Mouse (Mus musculus) CD8-positive naive resting alpha-beta T cell, adult 2 months (primary cell): ENCODE data around the gene Kif4.
A peak's percentile ranks its signal among the peaks of the same experiment; 100 is the strongest.

Experiments
- DNase-seq, 2 experiments: peaks; one replicate each; pipeline ENCODE4 v3.0.0; 2022; ENCODE audit warnings: low read depth in 2 of 2, low spot score in 2 of 2

Gene Kif4

GRCm38 (mm10) chrX:100625546-100625801 lies at the start of gene Kif4:
Gene Kif4 (plus strand): TSS chrX:100625737.
- DNase-seq = no peak

GRCm38 (mm10) chrX:100594791-100595190 lies 30.7 kb upstream of the Kif4 start, which contains the start of gene P2ry4:
Gene P2ry4 (minus strand): TSS chrX:100594869.
- no peak for DNase-seq

GRCm38 (mm10) chrX:100597439-100597838 lies 28.1 kb upstream of the Kif4 start:
- DNase-seq = no peak

- DNase-seq = no peak
Measured at GRCm38 (mm10) chrX:100599755-100600154, 25.8 kb upstream of the Kif4 start.

DNA sequence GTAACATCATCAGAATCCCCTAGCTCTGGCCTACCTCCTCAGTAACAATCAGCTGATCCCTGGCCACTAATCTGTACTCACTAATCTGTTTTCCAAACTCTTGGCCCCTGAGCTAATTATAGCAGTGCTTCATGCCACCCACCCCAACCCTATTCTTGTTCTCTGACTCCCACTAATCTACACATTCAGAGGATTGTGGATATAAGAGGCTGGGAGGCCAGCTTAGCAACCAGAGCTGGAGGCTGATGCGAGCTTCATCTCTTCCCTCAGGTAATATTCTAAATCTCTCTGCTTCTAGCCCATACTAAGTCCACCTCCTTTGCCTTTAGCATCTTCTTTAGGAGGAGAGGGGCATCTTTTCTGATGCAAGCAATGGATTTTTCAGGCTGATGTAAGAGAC lies 20.2 kb upstream of the Kif4 start, which contains the start of gene Arr3:
TSS of gene Arr3 (plus strand) at position 184 of the 400 bp plus-strand sequence.
- no peak for DNase-seq

DNA sequence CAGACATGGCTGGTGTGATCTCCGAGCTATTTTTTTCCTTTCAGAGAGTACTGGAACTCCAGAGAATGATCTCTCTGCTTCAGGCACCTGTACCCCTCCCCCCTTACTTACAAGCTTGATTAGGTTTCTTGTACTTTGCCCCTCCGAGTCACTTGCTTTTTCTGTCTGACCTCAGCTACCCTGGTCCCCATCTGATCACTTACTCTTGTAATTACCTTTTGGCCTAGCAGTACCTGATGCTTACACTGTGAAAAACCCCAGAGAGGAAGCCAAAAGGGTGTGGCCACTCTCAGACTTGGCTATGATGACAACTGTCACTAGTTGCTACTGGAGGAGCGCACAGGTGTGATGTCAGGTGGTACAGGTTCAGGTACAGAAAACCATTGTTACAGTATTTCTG lies 7.0 kb upstream of the Kif4 start:
- no peak for DNase-seq

GRCm38 (mm10) chrX:100621366-100621765 lies 4.2 kb upstream of the Kif4 start:
- DNase-seq = no peak

DNA sequence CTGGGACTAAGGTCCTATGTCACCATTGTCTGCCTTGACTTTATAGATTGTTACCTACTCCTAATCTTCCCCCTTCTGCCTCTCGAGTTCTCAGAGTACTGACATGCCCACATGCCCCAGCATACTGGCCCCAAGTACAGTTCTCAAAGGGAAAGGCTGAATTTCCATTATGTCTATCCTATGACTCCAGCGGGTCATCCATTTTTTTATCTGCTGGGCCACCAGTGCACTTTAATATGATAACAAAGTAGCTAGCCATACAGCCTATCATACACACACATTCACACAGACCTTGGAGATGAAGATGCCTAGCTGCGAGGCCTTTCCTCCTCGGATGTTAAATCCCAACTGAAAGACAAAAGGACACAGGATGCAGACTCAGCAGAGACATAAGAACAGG lies 1.3 kb upstream of the Kif4 start:
- DNase-seq = no peak

DNA sequence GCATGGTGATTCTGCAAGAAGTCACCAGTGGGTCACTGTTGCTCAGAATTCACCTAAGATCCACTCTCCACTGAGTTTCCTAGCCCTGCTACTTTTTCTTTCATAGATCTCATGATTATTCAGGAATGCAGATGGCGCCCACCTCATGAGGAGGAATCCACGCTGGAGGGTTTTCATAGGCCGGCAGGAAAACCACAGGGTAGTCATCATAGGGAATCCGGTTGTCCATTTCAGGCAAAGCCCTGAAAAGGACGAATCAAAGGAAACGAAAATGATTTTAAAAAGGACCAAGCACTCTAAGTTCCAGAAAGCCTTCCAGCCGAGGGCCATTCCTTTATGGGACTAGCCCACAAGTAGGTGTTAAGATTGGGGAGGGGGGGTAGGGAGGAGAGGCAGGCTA lies 391 bp upstream of the Kif4 start:
- no peak for DNase-seq

DNA sequence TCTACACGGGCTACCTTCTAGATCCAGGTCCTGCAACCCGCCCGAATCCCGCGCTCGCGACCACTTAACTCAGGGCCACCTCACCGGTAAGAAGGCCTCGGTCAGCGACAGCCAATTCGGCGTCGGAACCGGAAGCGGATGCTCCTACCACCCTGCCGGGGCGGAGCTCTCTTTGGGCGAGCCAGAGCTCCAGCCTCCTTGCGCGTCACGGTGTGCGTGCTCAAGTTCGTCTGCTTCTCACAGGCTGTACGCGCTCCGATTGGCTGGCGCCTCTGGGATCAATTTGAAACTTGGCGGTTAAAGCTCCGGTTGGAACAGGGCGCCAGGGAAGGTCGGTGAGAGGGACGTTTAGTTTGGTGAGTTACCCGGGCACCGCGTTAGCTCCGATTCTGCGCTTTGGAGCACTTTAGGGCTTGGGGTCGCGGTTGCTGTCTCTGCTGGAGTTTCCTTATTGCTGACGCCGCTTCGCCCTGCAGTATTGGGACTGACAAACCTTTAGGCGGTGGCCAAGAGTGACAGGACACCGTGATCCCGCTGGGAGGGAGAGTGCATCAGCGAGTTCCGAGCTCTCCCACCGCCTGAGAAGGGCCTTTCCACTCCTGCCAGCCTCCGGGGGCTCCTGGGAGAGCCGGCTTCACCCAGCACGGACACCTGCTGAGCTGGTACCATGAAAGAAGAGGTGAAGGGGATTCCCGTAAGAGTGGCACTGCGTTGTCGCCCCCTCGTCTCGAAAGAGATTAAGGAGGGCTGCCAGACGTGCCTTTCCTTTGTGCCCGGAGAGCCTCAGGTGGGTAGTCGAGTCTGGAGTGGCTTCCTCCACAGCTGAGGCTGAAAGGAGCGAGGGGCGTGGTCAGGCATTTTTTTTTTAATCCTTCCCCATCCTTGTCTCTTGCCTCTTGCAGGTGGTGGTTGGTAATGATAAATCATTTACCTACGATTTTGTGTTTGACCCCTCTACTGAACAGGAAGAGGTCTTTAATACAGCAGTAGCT lies 561 bp downstream of the Kif4 start, which contains the start of gene Pdzd11:
TSS of gene Pdzd11 (minus strand) at position 767 of the 992 bp plus-strand sequence.
- DNase-seq = peak; percentile 76

DNA sequence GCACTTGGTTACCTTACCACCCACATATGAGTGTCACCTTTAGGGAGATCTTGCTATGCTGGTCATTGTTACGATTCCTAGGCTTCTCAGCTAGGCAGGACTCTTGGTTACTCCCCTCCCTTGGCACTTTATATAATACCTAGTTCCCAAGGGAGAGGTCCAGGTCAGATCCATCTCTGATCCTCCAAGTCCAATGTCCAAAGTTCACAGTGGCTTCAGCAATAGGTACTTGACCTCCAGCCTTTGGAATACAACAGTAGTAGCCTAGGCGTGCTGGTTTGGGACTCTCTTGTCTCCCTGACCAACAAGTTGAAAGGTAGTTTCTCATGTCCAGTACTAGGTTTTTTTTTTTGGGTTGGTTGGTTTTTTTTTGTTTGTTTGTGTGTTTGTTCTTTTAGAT lies 3.5 kb downstream of the Kif4 start:
- no peak for DNase-seq

- DNase-seq = no peak
Measured at GRCm38 (mm10) chrX:100638477-100638876, 12.9 kb downstream of the Kif4 start.

- no peak for DNase-seq
Measured at GRCm38 (mm10) chrX:100652848-100653247, 27.3 kb downstream of the Kif4 start.

DNA sequence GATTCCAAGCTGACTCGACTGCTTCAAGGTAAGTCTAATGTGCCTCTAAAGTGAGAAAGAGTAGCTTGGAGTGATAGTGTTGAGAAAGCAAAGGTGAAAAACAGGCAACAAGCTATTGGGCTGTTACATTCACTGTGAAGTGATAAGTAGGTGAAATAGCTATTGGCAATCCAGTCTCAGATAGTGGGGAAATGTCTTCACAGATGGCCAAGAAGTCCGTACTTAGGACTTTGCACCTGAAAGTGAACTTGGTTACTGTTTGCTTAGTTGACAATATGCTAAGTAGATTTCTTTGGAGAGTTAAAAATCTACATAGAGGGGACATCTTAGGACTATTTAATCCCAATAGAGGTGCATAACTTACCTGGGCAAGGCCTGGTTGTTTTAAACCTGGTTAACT lies 39.3 kb downstream of the Kif4 start:
- DNase-seq = no peak

- no peak for DNase-seq
Measured at GRCm38 (mm10) chrX:100678204-100678603, 52.7 kb downstream of the Kif4 start.

DNA sequence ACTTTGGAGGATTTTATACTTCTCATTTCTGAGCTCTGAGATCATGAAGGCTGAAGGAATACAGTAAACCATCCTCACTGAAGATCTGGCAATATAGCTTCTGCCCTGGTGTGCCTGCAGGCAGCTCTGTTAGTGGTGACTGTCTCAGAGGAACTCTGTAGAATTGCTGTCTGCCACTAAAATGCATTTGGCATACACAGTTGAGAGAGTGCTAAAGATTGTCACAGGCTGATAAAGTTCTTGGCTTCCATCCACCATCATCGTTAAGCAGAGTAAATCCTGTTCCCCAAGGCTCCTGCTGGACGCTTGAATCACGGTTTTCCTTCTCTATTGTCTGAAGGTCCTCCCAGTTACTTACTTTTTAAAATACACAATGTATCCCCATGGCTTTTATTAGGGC lies 61.0 kb downstream of the Kif4 start:
- no peak for DNase-seq

DNA sequence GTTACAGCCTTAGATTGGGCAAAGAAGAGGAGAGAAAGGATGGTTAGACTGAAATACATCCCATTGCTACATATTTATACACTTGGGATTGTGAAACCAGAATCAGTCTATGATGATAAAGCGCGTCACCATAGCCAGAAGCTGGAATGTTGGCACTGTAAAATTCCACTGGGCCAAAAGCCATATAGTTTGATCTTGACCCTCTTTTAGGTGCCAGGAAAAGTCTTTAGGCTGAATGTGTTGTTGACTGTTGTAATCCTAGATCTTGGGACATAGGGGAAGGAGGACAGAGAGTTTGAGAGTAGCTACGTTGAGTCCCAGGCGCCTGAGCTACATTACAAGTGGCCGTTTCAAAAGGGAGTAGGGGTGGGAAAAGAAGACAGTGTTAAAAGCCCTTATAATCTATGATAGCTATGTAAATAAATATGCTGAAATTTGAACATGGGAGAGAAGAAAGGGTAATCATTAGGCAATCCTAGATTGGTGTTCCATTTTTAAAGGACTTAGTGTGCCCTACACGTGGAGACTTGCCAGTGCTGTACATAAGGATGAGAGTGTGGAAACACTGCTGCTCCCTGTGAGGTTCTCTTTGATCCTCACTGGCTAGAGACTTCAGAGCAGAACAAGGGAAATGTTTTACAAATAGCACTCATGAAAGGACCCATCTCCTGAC lies 62.0 kb downstream of the Kif4 start:
- no peak for DNase-seq

- no peak for DNase-seq
Measured at GRCm38 (mm10) chrX:100688033-100688370, 62.5 kb downstream of the Kif4 start.

DNA sequence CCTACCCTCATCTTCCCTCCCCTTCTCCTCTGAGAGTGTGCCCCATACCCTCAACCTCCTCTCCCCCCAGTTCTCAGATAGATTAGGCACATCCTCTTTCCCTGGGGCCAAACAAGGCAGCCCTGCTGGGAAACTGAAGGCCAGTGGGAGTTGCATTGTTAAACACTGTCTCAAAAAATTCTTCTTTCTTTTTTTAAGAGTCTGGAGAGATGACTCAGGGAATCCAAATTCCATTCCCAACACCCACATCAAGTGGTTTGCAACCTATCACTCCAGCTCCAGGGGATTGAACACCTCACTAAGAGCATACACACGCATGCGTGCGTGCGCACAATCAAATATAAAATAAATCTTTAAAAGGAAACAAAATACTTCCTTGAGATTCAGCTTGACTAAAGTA lies 71.2 kb downstream of the Kif4 start:
- DNase-seq = no peak

DNA sequence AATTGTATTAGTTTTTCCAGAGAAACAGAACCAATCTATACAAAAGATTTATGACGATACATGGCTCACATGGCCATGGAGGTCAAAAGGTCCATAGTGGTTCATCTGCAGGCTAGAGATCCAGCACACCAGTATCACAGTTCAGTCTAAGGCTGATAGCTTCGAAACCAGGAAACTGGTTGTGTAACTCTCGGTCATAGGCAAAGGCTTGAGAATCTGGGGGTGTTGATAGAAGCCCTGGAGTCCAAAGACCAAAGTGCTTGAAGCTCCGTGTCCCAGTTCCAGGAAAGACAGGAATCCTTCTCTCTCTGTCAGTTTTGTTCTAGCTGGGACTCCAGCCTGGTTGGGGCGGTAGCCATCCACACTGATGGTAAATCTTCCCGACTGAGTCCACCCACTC lies 82.5 kb downstream of the Kif4 start:
- DNase-seq = no peak

DNA sequence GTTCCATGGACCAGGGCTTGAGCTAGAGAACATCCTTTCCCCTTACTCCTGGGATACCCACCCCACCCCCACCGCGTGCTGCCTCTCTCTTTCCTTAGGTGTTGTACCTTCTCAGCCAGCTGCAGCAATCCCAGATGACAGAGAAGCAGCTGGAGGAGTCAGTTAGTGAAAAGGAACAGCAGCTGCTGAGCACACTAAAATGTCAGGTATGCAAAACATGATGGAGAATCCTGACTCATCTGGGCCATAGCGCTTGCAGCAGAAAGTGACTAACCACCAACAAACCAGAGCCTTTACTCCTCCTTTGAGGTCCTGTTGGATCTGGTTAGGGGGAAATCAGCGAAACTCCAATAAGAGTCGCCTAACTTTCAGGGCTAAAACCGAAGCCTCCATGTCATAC lies 90.6 kb downstream of the Kif4 start:
- DNase-seq = no peak

GRCm38 (mm10) chrX:100728947-100729346 lies 103.4 kb downstream of the Kif4 start:
- no peak for DNase-seq
